In the genomic region with DNA sequence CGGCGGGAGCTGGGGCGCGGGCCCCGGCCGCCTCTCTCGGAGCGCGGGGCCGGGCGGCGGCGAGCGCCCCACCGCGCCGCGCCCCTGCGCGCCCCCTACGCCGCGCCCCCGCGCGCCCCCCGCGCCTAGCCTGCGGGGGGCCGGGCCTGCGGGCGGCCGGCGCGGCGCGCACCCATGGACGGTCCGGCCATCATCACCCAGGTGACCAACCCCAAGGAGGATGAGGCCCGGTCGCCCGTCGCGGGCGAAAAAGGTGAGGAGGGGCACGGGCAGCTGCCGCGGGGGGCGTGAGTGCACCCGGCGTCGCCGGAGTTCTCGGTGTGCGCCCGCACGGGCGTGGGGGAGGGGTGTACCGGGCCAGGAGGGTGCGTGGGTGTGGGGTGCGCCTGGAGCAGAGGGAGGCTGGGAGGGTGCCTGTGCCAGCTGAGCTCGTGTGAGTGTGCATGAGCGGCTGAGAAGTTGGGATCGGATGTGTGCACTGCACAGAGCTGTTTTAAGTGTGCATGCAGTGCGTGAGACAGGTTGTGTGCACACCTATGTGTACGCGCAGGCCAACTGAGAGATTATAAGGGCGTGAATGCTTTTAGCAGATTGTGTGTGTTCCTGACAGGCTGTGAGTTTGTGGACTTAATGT, we compare ENCODE assay signal across 8 mouse cellular contexts. TPM values are rescaled to one million over a fixed set of nuclear protein-coding genes. Genes with fewer than 3 reads are reported as not detected.
DNase-seq lines count a peak whose midpoint lies in the region; ATAC-seq and TF ChIP-seq lines count a peak whose summit lies in the region.

No protein-coding gene starts in this region.

- H3K4me3 ChIP-seq in cortical plate, adult 2 months (ENCODE audit: insufficient read depth, low read length), result peak overlapping the region; percentile 90
- H3K4me3 ChIP-seq in heart, embryonic 13.5 days, result peak overlapping the region; percentile 85
- peak overlapping the region; percentile 85 for H3K4me3 ChIP-seq in liver, embryonic 11.5 days (ENCODE audit: low read depth, low read length)

- H3K4me1 ChIP-seq in cortical plate, adult 2 months (ENCODE audit: control insufficient read depth, insufficient read depth, low read length), result no peaks in the 10 kb centered on the region; the same call in 1 of the 2 replicates
- H3K4me1 ChIP-seq in heart, embryonic 13.5 days, result peaks cover 39% of the 10 kb centered on the region
- peaks cover 27% of the 10 kb centered on the region for H3K4me1 ChIP-seq in liver, embryonic 11.5 days (replicated peaks; ENCODE audit: control insufficient read depth, insufficient read depth, low read length)

- peak; percentile 43 for DNase-seq in urinary bladder, adult 2 months (ENCODE audit: low spot score)
- DNase-seq in urinary bladder, postnatal 25 days (ENCODE audit: low spot score), result no peak
- DNase-seq in kidney, postnatal 10 days, result peak; percentile 71
- peak; percentile 60 for DNase-seq in liver, embryonic 11.5 days (ENCODE audit: low spot score)
- DNase-seq in neural tube, embryonic 10.5 days (ENCODE audit: extremely low spot score, low spot score), result peak; percentile 36
- peak; percentile 82 for DNase-seq in thymus, postnatal 14 days

- ATAC-seq in heart, embryonic 13.5 days (ENCODE audit: extremely low read depth, insufficient number of reproducible peaks, low FRiP score, low TSS enrichment), result no peak
- peak; percentile 6; the same call in 1 of the 2 replicates for ATAC-seq in liver, embryonic 11.5 days (replicated peaks; ENCODE audit: low FRiP score)

- peak overlapping the region; percentile 100 for H3K4me2 ChIP-seq in heart, embryonic 13.5 days
- peak overlapping the region; percentile 100 for H3K4me2 ChIP-seq in liver, embryonic 11.5 days

- peak overlapping the region; percentile 94 for H3K9ac ChIP-seq in heart, embryonic 13.5 days
- peak overlapping the region; percentile 81 for H3K9ac ChIP-seq in liver, embryonic 11.5 days (ENCODE audit: low read depth, low read length)

- H3K9me3 ChIP-seq in heart, embryonic 13.5 days, result no peaks in the 10 kb centered on the region
- H3K9me3 ChIP-seq in liver, embryonic 11.5 days (ENCODE audit: control insufficient read depth, low read length), result no peaks in the 10 kb centered on the region

- 3% methylated on average over 62 of the region's 68 CpGs for WGBS in heart, embryonic 13.5 days
- 2% methylated on average over 59 of the region's 68 CpGs for WGBS in liver, embryonic 11.5 days

- H3K27me3 ChIP-seq in heart, embryonic 13.5 days (replicated peaks), result no peaks in the 10 kb centered on the region
- H3K27me3 ChIP-seq in liver, embryonic 11.5 days (replicated peaks; ENCODE audit: control insufficient read depth, insufficient read depth, low read length), result no peaks in the 10 kb centered on the region

- TF ChIP-seq CTCF in cortical plate, adult 2 months (IDR thresholded peaks at IDR 0.05; ENCODE audit: extremely low read depth, insufficient read depth, low read length), result no peak

- H3K36me3 ChIP-seq in heart, embryonic 13.5 days, result peaks cover 14% of the 10 kb centered on the region
- no peaks in the 10 kb centered on the region for H3K36me3 ChIP-seq in liver, embryonic 11.5 days (ENCODE audit: control insufficient read depth, insufficient read depth, low read length)

- H3K27ac ChIP-seq in cortical plate, adult 2 months (ENCODE audit: insufficient read depth, low read length), result peak overlapping the region; percentile 47
- peak overlapping the region; percentile 89 for H3K27ac ChIP-seq in heart, embryonic 13.5 days (replicated peaks)
- H3K27ac ChIP-seq in liver, embryonic 11.5 days (ENCODE audit: low read depth, low read length), result peak overlapping the region; percentile 86

- TF ChIP-seq POLR2A in cortical plate, adult 2 months (IDR thresholded peaks at IDR 0.05; ENCODE audit: extremely low read depth, insufficient read depth, low read length), result 0 out of 2 replicates have a peak, but pooled peaks have one; percentile 31

RNA-seq across cellular contexts. Expression of a gene that starts 0.6 kb away (rescaled TPM):
- 24.4 and 27.7 TPM in 2 replicates for polyA plus RNA-seq in urinary bladder, adult 2 months (2012; rRNA removed)
- polyA plus RNA-seq in cortical plate, adult 2 months (2012; rRNA removed), result 30.3 and 35.1 TPM in 2 replicates
- polyA plus RNA-seq in heart, embryonic 13.5 days (2015; fragmentation: Nextera tagmentation; extraction: Ambion mirVana), result 6.8 and 8.2 TPM in 2 replicates
- polyA plus RNA-seq in liver, embryonic 11.5 days (2014; fragmentation: Nextera tagmentation; extraction: Ambion mirVana), result 8.2 and 8.4 TPM in 2 replicates
